Mouse (Mus musculus) embryonic facial prominence, embryonic 10.5 days (tissue): ENCODE results near the gene Dnah7c. TPM values are rescaled to one million over a fixed set of nuclear protein-coding genes. Genes with fewer than 3 reads are reported as not detected.
"Not testable (repeated sequence)": the region's sequence is repeated elsewhere in the genome, so short reads cannot be mapped to it uniquely, and the experiment has no call there.

Source experiments
- DNase-seq: peaks from one replicate; pipeline ENCODE4 v3.0.0-alpha.2; 2017; ENCODE audit warnings: low spot score
- H3K27ac ChIP-seq: fragments of 300-500 bp; sonication (generic); replicated peaks from 2 replicates; pipeline ENCODE4 v1.5.1; 2016; ENCODE audit warnings: mild to moderate bottlenecking
- H3K27me3 ChIP-seq: fragments of 300-500 bp; sonication (generic); replicated peaks from 2 replicates; pipeline ENCODE4 v1.6.1; 2016; ENCODE audit warnings: low read depth, mild to moderate bottlenecking; ENCODE audit not compliant: poor library complexity, severe bottlenecking
- H3K36me3 ChIP-seq: fragments of 300-500 bp; sonication (generic); replicated peaks from 2 replicates; pipeline ENCODE4 v1.6.1; 2016; ENCODE audit warnings: mild to moderate bottlenecking, moderate library complexity
- H3K4me1 ChIP-seq: fragments of 300-500 bp; sonication (generic); 2 replicates; pipeline ENCODE4 v1.6.1; 2016
- H3K4me3 ChIP-seq: fragments of 300-500 bp; sonication (generic); 2 replicates; pipeline ENCODE4 v1.5.1; 2016; ENCODE audit warnings: mild to moderate bottlenecking, moderate library complexity
- H3K9me3 ChIP-seq: fragments of 300-500 bp; sonication (generic); 2 replicates; pipeline ENCODE4 v1.6.1; 2016; ENCODE audit warnings: mild to moderate bottlenecking
- WGBS: fragments of 180-500 bp; shearing (Covaris S2); methylation state at CpG from one replicate; pipeline ENCODE4 v1.1.7; 2016; 5-methylcytosine and 5-hydroxymethylcytosine counted together
- polyA plus RNA-seq: library from polyadenylated mRNA; unstranded; fragments of >200 nt; fragmentation: Nextera tagmentation; extraction: Ambion mirVana; gene quantifications from 2 replicates; pipeline ENCODE4 v1.2.1, GENCODE M21; 2016

Gene Dnah7c
- polyA plus RNA-seq, 1 experiment from 2014 or later, result 0.12 TPM

- DNase-seq, result no peak
- Histone ChIP-seq H3K27me3 (no peaks in the 10 kb centered on the region), H3K36me3 (no peaks in the 10 kb centered on the region), H3K4me1 (no peaks in the 10 kb centered on the region), H3K4me3 (no peak overlapping the region), H3K27ac (no peak overlapping the region), H3K9me3 (peaks cover 6% of the 10 kb centered on the region; the same call in 1 of the 2 replicates)
- WGBS, result 45% methylated on average over 3 of the region's 3 CpGs
These were observed 155.0 kb downstream of the Dnah7c start for GRCm38 (mm10) chr1:46580385-46580784.

- not testable (repeated sequence) for H3K27me3 ChIP-seq, H3K9me3 ChIP-seq, DNase-seq, H3K4me1 ChIP-seq, H3K36me3 ChIP-seq, H3K4me3 ChIP-seq, H3K27ac ChIP-seq
- WGBS, result 84% methylated on average over 1 of the region's 1 CpGs
These were observed 168.4 kb downstream of the Dnah7c start for GRCm38 (mm10) chr1:46593826-46594225.

- H3K27ac ChIP-seq, H3K36me3 ChIP-seq, H3K4me3 ChIP-seq, DNase-seq, H3K4me1 ChIP-seq, H3K9me3 ChIP-seq, H3K27me3 ChIP-seq: not testable (repeated sequence)
- 95% methylated on average over 1 of the region's 1 CpGs for WGBS
These were observed 171.0 kb downstream of the Dnah7c start for GRCm38 (mm10) chr1:46596343-46596742.

- no peaks in the 10 kb centered on the region for H3K9me3 ChIP-seq
- no peaks in the 10 kb centered on the region for H3K4me1 ChIP-seq
- no peak overlapping the region for H3K4me3 ChIP-seq
- H3K36me3 ChIP-seq, result no peaks in the 10 kb centered on the region
- no peaks in the 10 kb centered on the region for H3K27me3 ChIP-seq
- no peak overlapping the region for H3K27ac ChIP-seq
- WGBS, result 83% methylated on average over 1 of the region's 1 CpGs
- DNase-seq, result no peak
These were observed 194.9 kb downstream of the Dnah7c start for GRCm38 (mm10) chr1:46620331-46620730.

GRCm38 (mm10) chr1:46625914-46626313 is 200.5 kb downstream of the Dnah7c start:
- H3K36me3 ChIP-seq, H3K27me3 ChIP-seq, H3K27ac ChIP-seq, H3K9me3 ChIP-seq, H3K4me3 ChIP-seq, DNase-seq, H3K4me1 ChIP-seq: not testable (repeated sequence)
- 98% methylated on average over 6 of the region's 6 CpGs for WGBS

- H3K4me1 ChIP-seq, H3K27me3 ChIP-seq, H3K27ac ChIP-seq, H3K9me3 ChIP-seq, DNase-seq, H3K4me3 ChIP-seq, H3K36me3 ChIP-seq: not testable (repeated sequence)
- WGBS, result 87% methylated on average over 4 of the region's 4 CpGs
These were observed 224.4 kb downstream of the Dnah7c start for GRCm38 (mm10) chr1:46649821-46650220.

DNA sequence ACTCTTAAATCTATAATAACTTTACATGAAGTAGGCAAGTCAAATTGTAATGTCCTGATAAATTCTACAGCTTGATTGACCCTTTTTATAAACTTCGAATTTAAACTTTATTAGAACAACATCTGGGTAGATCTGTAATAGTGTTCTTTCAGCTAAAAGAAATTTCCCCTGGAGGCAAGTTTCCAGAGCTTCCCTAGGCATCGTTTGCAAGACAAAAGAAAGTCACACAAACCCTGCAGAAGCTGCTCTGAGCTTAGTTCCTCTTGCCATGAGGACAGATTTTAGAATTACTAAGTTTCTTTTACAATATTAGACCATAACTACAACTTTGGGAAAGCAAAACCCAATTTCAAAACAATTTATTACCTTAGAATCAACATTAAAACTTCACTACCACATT is 227.3 kb downstream of the Dnah7c start:
- WGBS, result 53% methylated on average over 2 of the region's 2 CpGs

GRCm38 (mm10) chr1:46724810-46725209 is 299.4 kb downstream of the Dnah7c start:
- H3K27me3 ChIP-seq, H3K9me3 ChIP-seq, H3K4me1 ChIP-seq, H3K36me3 ChIP-seq, DNase-seq, H3K4me3 ChIP-seq, H3K27ac ChIP-seq: not testable (repeated sequence)
- 32% methylated on average over 1 of the region's 1 CpGs for WGBS

More for the DNA sequence above, 227.3 kb downstream of the Dnah7c start:
- not testable (repeated sequence) for H3K36me3 ChIP-seq, H3K27ac ChIP-seq, H3K9me3 ChIP-seq, H3K4me1 ChIP-seq, H3K4me3 ChIP-seq, H3K27me3 ChIP-seq, DNase-seq

DNA sequence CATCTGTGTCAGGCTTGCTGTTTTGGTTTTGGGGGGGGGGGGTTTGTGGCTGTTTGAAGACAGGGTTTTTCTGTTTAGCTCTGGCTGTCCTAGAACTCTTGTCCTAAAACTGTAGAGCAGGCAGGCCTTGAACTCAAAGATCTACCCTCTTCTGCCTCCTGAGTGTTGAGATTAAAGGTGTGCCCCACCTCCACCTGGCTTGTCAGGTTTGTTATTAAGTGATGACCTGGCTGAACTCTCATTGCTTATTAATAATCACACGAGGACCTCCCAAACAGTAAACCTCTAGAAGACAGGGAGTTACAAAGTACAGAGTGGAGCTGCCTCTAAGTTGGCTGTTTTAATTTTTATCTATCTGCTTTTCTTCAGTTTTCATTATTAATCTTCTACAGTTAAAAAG is 299.9 kb downstream of the Dnah7c start:
- Histone ChIP-seq H3K27ac (no peak overlapping the region), H3K27me3 (no peaks in the 10 kb centered on the region), H3K9me3 (no peaks in the 10 kb centered on the region), H3K4me1 (no peaks in the 10 kb centered on the region), H3K36me3 (no peaks in the 10 kb centered on the region), H3K4me3 (no peak overlapping the region)
- DNase-seq, result no peak
- WGBS, result 82% methylated on average over 1 of the region's 1 CpGs

GRCm38 (mm10) chr1:46725719-46726118 is 300.3 kb downstream of the Dnah7c start:
- H3K27ac ChIP-seq, H3K27me3 ChIP-seq: not testable (repeated sequence)

GRCm38 (mm10) chr1:46729731-46730130 is 304.3 kb downstream of the Dnah7c start:
- 92% methylated on average over 3 of the region's 3 CpGs for WGBS
- not testable (repeated sequence) for H3K27ac ChIP-seq

More at GRCm38 (mm10) chr1:46725719-46726118, 300.3 kb downstream of the Dnah7c start:
- not testable (repeated sequence) for H3K4me1 ChIP-seq, H3K4me3 ChIP-seq, H3K36me3 ChIP-seq, DNase-seq, H3K9me3 ChIP-seq
- WGBS, result 91% methylated on average over 2 of the region's 2 CpGs

GRCm38 (mm10) chr1:46733405-46734106 is 308.2 kb downstream of the Dnah7c start:
- H3K27me3 ChIP-seq, H3K9me3 ChIP-seq, H3K4me3 ChIP-seq, H3K27ac ChIP-seq, H3K36me3 ChIP-seq, H3K4me1 ChIP-seq, DNase-seq: not testable (repeated sequence)
- 85% methylated on average over 2 of the region's 2 CpGs for WGBS

More at GRCm38 (mm10) chr1:46729731-46730130, 304.3 kb downstream of the Dnah7c start:
- not testable (repeated sequence) for DNase-seq, H3K9me3 ChIP-seq, H3K36me3 ChIP-seq, H3K4me1 ChIP-seq, H3K4me3 ChIP-seq, H3K27me3 ChIP-seq

- not testable (repeated sequence) for H3K27ac ChIP-seq, H3K4me1 ChIP-seq, H3K27me3 ChIP-seq, H3K9me3 ChIP-seq, H3K36me3 ChIP-seq, DNase-seq, H3K4me3 ChIP-seq
- 83% methylated on average over 2 of the region's 2 CpGs for WGBS
These were observed 309.1 kb downstream of the Dnah7c start for GRCm38 (mm10) chr1:46734455-46734854.
